Mouse (Mus musculus): ENCODE results near the gene Ear10. TPM values are rescaled to one million over a fixed set of nuclear protein-coding genes. Genes with fewer than 3 reads are reported as not detected.
"Not testable (repeated sequence)": the region's sequence is repeated elsewhere in the genome, so short reads cannot be mapped to it uniquely, and the experiment has no call there.

Gene Ear10
- polyA plus RNA-seq, 1 experiment from 2014 or later, result not detected

GRCm38 (mm10) chr14:43898577-43898976 is 24.8 kb downstream of the Ear10 start:
- H3K27ac ChIP-seq (ENCODE audit: low read length); H3K36me3 ChIP-seq (ENCODE audit: control insufficient read depth, insufficient read depth, low read length); H3K9me3 ChIP-seq (ENCODE audit: control insufficient read depth, low read length); H3K4me2 ChIP-seq (ENCODE audit: low read depth, low read length); ATAC-seq (ENCODE audit: low read depth); H3K9ac ChIP-seq (ENCODE audit: low read length); H3K4me1 ChIP-seq (replicated peaks; ENCODE audit: control insufficient read depth, insufficient read depth, low read length); H3K27me3 ChIP-seq (ENCODE audit: control insufficient read depth, insufficient read depth, low read depth, low read length); H3K4me3 ChIP-seq (ENCODE audit: low read length): not testable (repeated sequence)
- whole genome bisulfite sequencing, result 67% methylated on average over 3 of the region's 3 CpGs

GRCm38 (mm10) chr14:43895357-43895756 is 28.0 kb downstream of the Ear10 start:
- 22% methylated on average over 1 of the region's 2 CpGs for WGBS
- H3K9ac ChIP-seq (ENCODE audit: low read length); H3K27me3 ChIP-seq (ENCODE audit: control insufficient read depth, insufficient read depth, low read depth, low read length); H3K4me1 ChIP-seq (replicated peaks; ENCODE audit: control insufficient read depth, insufficient read depth, low read length); H3K4me2 ChIP-seq (ENCODE audit: low read depth, low read length); ATAC-seq (ENCODE audit: low read depth); H3K36me3 ChIP-seq (ENCODE audit: control insufficient read depth, insufficient read depth, low read length); H3K27ac ChIP-seq (ENCODE audit: low read length); H3K4me3 ChIP-seq (ENCODE audit: low read length); H3K9me3 ChIP-seq (ENCODE audit: control insufficient read depth, low read length): not testable (repeated sequence)

- not testable (repeated sequence) for H3K9ac ChIP-seq (ENCODE audit: low read length); H3K4me1 ChIP-seq (replicated peaks; ENCODE audit: control insufficient read depth, insufficient read depth, low read length); H3K27ac ChIP-seq (ENCODE audit: low read length); H3K4me3 ChIP-seq (ENCODE audit: low read length); H3K36me3 ChIP-seq (ENCODE audit: control insufficient read depth, insufficient read depth, low read length); H3K9me3 ChIP-seq (ENCODE audit: control insufficient read depth, low read length); H3K4me2 ChIP-seq (ENCODE audit: low read depth, low read length); H3K27me3 ChIP-seq (ENCODE audit: control insufficient read depth, insufficient read depth, low read depth, low read length); ATAC-seq (ENCODE audit: low read depth)
- 100% methylated on average over 1 of the region's 1 CpGs for WGBS
Observed at GRCm38 (mm10) chr14:43891288-43891687, 32.1 kb downstream of the Ear10 start.

GRCm38 (mm10) chr14:43886235-43886634 is 37.1 kb downstream of the Ear10 start:
- H3K4me2 ChIP-seq (ENCODE audit: low read depth, low read length); H3K36me3 ChIP-seq (ENCODE audit: control insufficient read depth, insufficient read depth, low read length); H3K9me3 ChIP-seq (ENCODE audit: control insufficient read depth, low read length); H3K27ac ChIP-seq (ENCODE audit: low read length); H3K4me3 ChIP-seq (ENCODE audit: low read length); H3K4me1 ChIP-seq (replicated peaks; ENCODE audit: control insufficient read depth, insufficient read depth, low read length); ATAC-seq (ENCODE audit: low read depth); H3K27me3 ChIP-seq (ENCODE audit: control insufficient read depth, insufficient read depth, low read depth, low read length); H3K9ac ChIP-seq (ENCODE audit: low read length): not testable (repeated sequence)
- 70% methylated on average over 1 of the region's 1 CpGs for WGBS

GRCm38 (mm10) chr14:43879966-43880545 is 43.3 kb downstream of the Ear10 start:
- not testable (repeated sequence) for ATAC-seq (ENCODE audit: low read depth); H3K9me3 ChIP-seq (ENCODE audit: control insufficient read depth, low read length); H3K4me1 ChIP-seq (replicated peaks; ENCODE audit: control insufficient read depth, insufficient read depth, low read length); H3K27ac ChIP-seq (ENCODE audit: low read length); H3K36me3 ChIP-seq (ENCODE audit: control insufficient read depth, insufficient read depth, low read length); H3K4me3 ChIP-seq (ENCODE audit: low read length); H3K4me2 ChIP-seq (ENCODE audit: low read depth, low read length); H3K9ac ChIP-seq (ENCODE audit: low read length); H3K27me3 ChIP-seq (ENCODE audit: control insufficient read depth, insufficient read depth, low read depth, low read length)
- 87% methylated on average over 5 of the region's 5 CpGs for WGBS

GRCm38 (mm10) chr14:43877789-43878188 is 45.6 kb downstream of the Ear10 start:
- not testable (repeated sequence) for H3K9me3 ChIP-seq (ENCODE audit: control insufficient read depth, low read length); H3K4me1 ChIP-seq (replicated peaks; ENCODE audit: control insufficient read depth, insufficient read depth, low read length); ATAC-seq (ENCODE audit: low read depth); H3K4me2 ChIP-seq (ENCODE audit: low read depth, low read length); H3K4me3 ChIP-seq (ENCODE audit: low read length); H3K36me3 ChIP-seq (ENCODE audit: control insufficient read depth, insufficient read depth, low read length); H3K9ac ChIP-seq (ENCODE audit: low read length); H3K27ac ChIP-seq (ENCODE audit: low read length); H3K27me3 ChIP-seq (ENCODE audit: control insufficient read depth, insufficient read depth, low read depth, low read length)
- 46% methylated on average over 1 of the region's 2 CpGs for WGBS

- 84% methylated on average over 2 of the region's 3 CpGs for WGBS
- not testable (repeated sequence) for H3K9me3 ChIP-seq (ENCODE audit: control insufficient read depth, low read length); H3K27ac ChIP-seq (ENCODE audit: low read length); H3K4me1 ChIP-seq (replicated peaks; ENCODE audit: control insufficient read depth, insufficient read depth, low read length); H3K4me2 ChIP-seq (ENCODE audit: low read depth, low read length); H3K9ac ChIP-seq (ENCODE audit: low read length); H3K27me3 ChIP-seq (ENCODE audit: control insufficient read depth, insufficient read depth, low read depth, low read length); H3K4me3 ChIP-seq (ENCODE audit: low read length); ATAC-seq (ENCODE audit: low read depth); H3K36me3 ChIP-seq (ENCODE audit: control insufficient read depth, insufficient read depth, low read length)
Observed at GRCm38 (mm10) chr14:43875417-43875816, 47.9 kb downstream of the Ear10 start, which contains the start of gene Ear1. Gene Ear1, minus strand, starts transcription at chr14:43875517.

GRCm38 (mm10) chr14:43874862-43875261 is 48.5 kb downstream of the Ear10 start:
- not testable (repeated sequence) for H3K4me3 ChIP-seq (ENCODE audit: low read length); H3K27me3 ChIP-seq (ENCODE audit: control insufficient read depth, insufficient read depth, low read depth, low read length); H3K36me3 ChIP-seq (ENCODE audit: control insufficient read depth, insufficient read depth, low read length); H3K27ac ChIP-seq (ENCODE audit: low read length); ATAC-seq (ENCODE audit: low read depth); H3K4me1 ChIP-seq (replicated peaks; ENCODE audit: control insufficient read depth, insufficient read depth, low read length); H3K4me2 ChIP-seq (ENCODE audit: low read depth, low read length); H3K9ac ChIP-seq (ENCODE audit: low read length); H3K9me3 ChIP-seq (ENCODE audit: control insufficient read depth, low read length)
- 77% methylated on average over 3 of the region's 3 CpGs for WGBS

Data from lung, embryonic 16.5 days (tissue).